9 mouse cellular contexts compared by ENCODE assay signal in the genomic region with DNA sequence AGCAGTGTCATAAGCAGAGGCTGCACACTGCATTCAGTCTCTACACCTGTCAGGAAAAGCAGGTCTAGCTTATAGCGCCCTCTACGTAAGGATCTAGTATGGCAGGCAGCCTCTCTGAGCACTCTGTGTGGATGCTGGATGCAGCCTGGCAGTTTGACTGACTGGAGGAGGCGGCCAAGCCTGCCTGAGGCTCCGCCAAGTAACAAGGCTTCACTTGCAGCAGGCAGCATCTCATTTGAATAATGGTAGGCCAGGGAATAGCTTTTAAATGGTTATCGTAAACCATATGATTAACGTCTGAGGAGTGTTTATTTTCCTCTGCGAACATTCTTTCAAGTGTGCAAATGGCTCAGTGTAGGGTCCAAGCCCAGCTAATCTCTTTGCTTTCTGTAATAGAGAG.
DNase-seq lines count a peak whose midpoint lies in the region; ATAC-seq lines count a peak whose summit lies in the region.
"Had no signal": no experiment of that assay in that cellular context is flagged by ENCODE, and none has a peak within 500 bp of the region (broad histone marks: within the 10 kb centered on the region; RNA-seq: fewer than 3 reads in every experiment).

No protein-coding gene starts in this region.

- no peak overlapping the region for H3K27ac ChIP-seq in hindbrain, embryonic 12.5 days
- no peak overlapping the region for H3K27ac ChIP-seq in neural tube, embryonic 14.5 days (ENCODE audit: low read depth, low read length)
- H3K27ac ChIP-seq: macrophage had no signal

- H3K4me2 ChIP-seq in hindbrain, embryonic 12.5 days (replicated peaks) = no peak overlapping the region
- H3K4me2 ChIP-seq in neural tube, embryonic 14.5 days (ENCODE audit: low read depth, low read length) = no peak overlapping the region

- no peak overlapping the region for H3K9ac ChIP-seq in hindbrain, embryonic 12.5 days
- H3K9ac ChIP-seq in neural tube, embryonic 14.5 days (replicated peaks; ENCODE audit: low read depth, low read length) = no peak overlapping the region

- peak; percentile 14 for DNase-seq in layer of hippocampus, adult 11-12 months (ENCODE audit: low spot score)
- no peak for DNase-seq in layer of hippocampus, adult 9-10 months (ENCODE audit: low spot score)
- DNase-seq in T-cell, adult 2 months (ENCODE audit: low spot score) = peak; percentile 7
- DNase-seq in liver = peak; percentile 66
- DNase-seq in gastrocnemius, postnatal 10 days = no peak
- DNase-seq in urinary bladder, postnatal 25 days (ENCODE audit: low spot score) = no peak

- no peaks in the 10 kb centered on the region for H3K9me3 ChIP-seq in hindbrain, embryonic 12.5 days (replicated peaks)
- H3K9me3 ChIP-seq in neural tube, embryonic 14.5 days (ENCODE audit: control insufficient read depth, low read length) = no peaks in the 10 kb centered on the region

- peaks cover 13% of the 10 kb centered on the region; the same call in 1 of the 2 replicates for H3K36me3 ChIP-seq in hindbrain, embryonic 12.5 days
- no peaks in the 10 kb centered on the region for H3K36me3 ChIP-seq in neural tube, embryonic 14.5 days (ENCODE audit: control insufficient read depth, insufficient read depth, low read length)

- ATAC-seq in hindbrain, embryonic 12.5 days (ENCODE audit: low FRiP score) = peak; percentile 54; the same call in 1 of the 2 replicates
- ATAC-seq in neural tube, embryonic 14.5 days (ENCODE audit: low read depth) = peak; percentile 79

- peaks cover 9% of the 10 kb centered on the region for H3K27me3 ChIP-seq in hindbrain, embryonic 12.5 days
- H3K27me3 ChIP-seq in neural tube, embryonic 14.5 days (ENCODE audit: control insufficient read depth, insufficient read depth, low read length) = no peaks in the 10 kb centered on the region

- WGBS in hindbrain, embryonic 12.5 days = 55% methylated on average over 7 of the region's 7 CpGs
- 27% methylated on average over 7 of the region's 7 CpGs for WGBS in neural tube, embryonic 14.5 days

- H3K4me1 ChIP-seq in hindbrain, embryonic 12.5 days = peaks cover 5% of the 10 kb centered on the region; the same call in 1 of the 2 replicates
- peaks cover 10% of the 10 kb centered on the region for H3K4me1 ChIP-seq in neural tube, embryonic 14.5 days (ENCODE audit: control insufficient read depth, insufficient read depth, low read length)

- H3K4me3 ChIP-seq in hindbrain, embryonic 12.5 days = no peak overlapping the region
- no peak overlapping the region for H3K4me3 ChIP-seq in neural tube, embryonic 14.5 days (ENCODE audit: low read depth, low read length)

Comparison
In these comparisons a context has a peak if more than half of its experiments do, and no peak if none do; other contexts are left out.
1. DNase-seq: peak in layer of hippocampus, adult 11-12 months (single experiment), T-cell, adult 2 months (single experiment) and liver (single experiment); none in layer of hippocampus, adult 9-10 months (single experiment), gastrocnemius, postnatal 10 days (single experiment) and urinary bladder, postnatal 25 days (single experiment).